Mouse (Mus musculus) erythroblast, embryonic 14.5 days (primary cell): ENCODE measurements at regions not wholly inside any gene's neighbourhood (a gene's known extent, or its start where the extent isn't known, plus 50 kb on each side); places are given as distances from the start of the nearest gene placed in this dataset.

ENCODE experiments used
- H3K27me3 ChIP-seq: 2 replicates; pipeline ENCODE4 v1.6.1; 2012; ENCODE audit warnings: inconsistent platforms; ENCODE audit not compliant: control insufficient read depth
- H3K36me3 ChIP-seq: 2 replicates; pipeline ENCODE4 v1.6.1; 2012; ENCODE audit warnings: mild to moderate bottlenecking, inconsistent platforms; ENCODE audit not compliant: control insufficient read depth
- H3K4me1 ChIP-seq: 2 replicates; pipeline ENCODE4 v1.6.1; 2012; ENCODE audit warnings: inconsistent platforms; ENCODE audit not compliant: control insufficient read depth
- H3K4me3 ChIP-seq: replicated peaks from 2 replicates; pipeline ENCODE3; 2012; ENCODE audit warnings: moderate library complexity, mild to moderate bottlenecking, inconsistent platforms
- H3K9me3 ChIP-seq: 2 replicates; pipeline ENCODE4 v1.6.1; 2012; ENCODE audit warnings: low read length, inconsistent platforms, mixed read lengths; ENCODE audit not compliant: control insufficient read depth
- GATA1 ChIP-seq: IDR thresholded peaks from 2 replicates; pipeline ENCODE4 v1.6.1; 2012; ENCODE audit warnings: low read length, inconsistent platforms, mixed read lengths
- TAL1 ChIP-seq: IDR thresholded peaks from 3 replicates; pipeline ENCODE4 v1.6.1; 2012; ENCODE audit warnings: low read length, inconsistent platforms, mixed read lengths

GRCm38 (mm10) chr10:66923947-66924346 lies 172.0 kb upstream of the Jmjd1c start:
- Histone ChIP-seq H3K36me3 (no peaks in the 10 kb centered on the region), H3K4me1 (no peaks in the 10 kb centered on the region), H3K4me3 (no peak overlapping the region), H3K27me3 (peaks cover 10% of the 10 kb centered on the region; the same call in 1 of the 2 replicates), H3K9me3 (no peaks in the 10 kb centered on the region)
- TF ChIP-seq TAL1 (no peak), GATA1 (no peak)

- Histone ChIP-seq H3K4me3 (no peak overlapping the region), H3K27me3 (peaks cover 10% of the 10 kb centered on the region; the same call in 1 of the 2 replicates)
Measured at GRCm38 (mm10) chr10:66924418-66924817, 171.5 kb upstream of the Jmjd1c start.

GRCm38 (mm10) chr10:66925553-66926127 lies 170.3 kb upstream of the Jmjd1c start:
- H3K9me3 ChIP-seq: no peaks in the 10 kb centered on the region
- no peaks in the 10 kb centered on the region for H3K36me3 ChIP-seq
- peaks cover 7% of the 10 kb centered on the region; the same call in 1 of the 2 replicates for H3K27me3 ChIP-seq
- H3K4me3 ChIP-seq: no peak overlapping the region
- TF ChIP-seq GATA1 (no peak), TAL1 (no peak)
- no peaks in the 10 kb centered on the region for H3K4me1 ChIP-seq

More at GRCm38 (mm10) chr10:66924418-66924817, 171.5 kb upstream of the Jmjd1c start:
- H3K4me1 ChIP-seq: no peaks in the 10 kb centered on the region
- H3K9me3 ChIP-seq: no peaks in the 10 kb centered on the region
- TF ChIP-seq GATA1: no peak
- no peak for TF ChIP-seq TAL1
- H3K36me3 ChIP-seq: no peaks in the 10 kb centered on the region

GRCm38 (mm10) chr10:66927651-66928050 lies 168.3 kb upstream of the Jmjd1c start:
- no peak for TF ChIP-seq GATA1
- H3K9me3 ChIP-seq: no peaks in the 10 kb centered on the region
- no peaks in the 10 kb centered on the region for H3K4me1 ChIP-seq
- no peak overlapping the region for H3K4me3 ChIP-seq
- no peaks in the 10 kb centered on the region for H3K27me3 ChIP-seq
- H3K36me3 ChIP-seq: no peaks in the 10 kb centered on the region

GRCm38 (mm10) chr10:66928211-66928990 lies 167.5 kb upstream of the Jmjd1c start:
- no peaks in the 10 kb centered on the region for H3K9me3 ChIP-seq
- no peak for TF ChIP-seq TAL1
- no peak for TF ChIP-seq GATA1
- no peak overlapping the region for H3K4me3 ChIP-seq
- no peaks in the 10 kb centered on the region for H3K4me1 ChIP-seq
- no peaks in the 10 kb centered on the region for H3K36me3 ChIP-seq
- no peaks in the 10 kb centered on the region for H3K27me3 ChIP-seq

- H3K4me3 ChIP-seq: no peak overlapping the region
- TF ChIP-seq TAL1 (no peak), GATA1 (no peak)
- no peaks in the 10 kb centered on the region for H3K4me1 ChIP-seq
- no peaks in the 10 kb centered on the region for H3K36me3 ChIP-seq
- H3K9me3 ChIP-seq: no peaks in the 10 kb centered on the region
- H3K27me3 ChIP-seq: no peaks in the 10 kb centered on the region
Measured at GRCm38 (mm10) chr10:66930563-66930962, 165.4 kb upstream of the Jmjd1c start.

GRCm38 (mm10) chr10:66931505-66931904 lies 164.4 kb upstream of the Jmjd1c start:
- H3K36me3 ChIP-seq: no peaks in the 10 kb centered on the region
- no peak for TF ChIP-seq TAL1
- TF ChIP-seq GATA1: no peak
- H3K9me3 ChIP-seq: no peaks in the 10 kb centered on the region
- no peak overlapping the region for H3K4me3 ChIP-seq
- no peaks in the 10 kb centered on the region for H3K27me3 ChIP-seq
- no peaks in the 10 kb centered on the region for H3K4me1 ChIP-seq

- H3K36me3 ChIP-seq: no peaks in the 10 kb centered on the region
- TF ChIP-seq GATA1: no peak
- no peak for TF ChIP-seq TAL1
Measured at GRCm38 (mm10) chr10:66932544-66932943, 163.4 kb upstream of the Jmjd1c start.

GRCm38 (mm10) chr10:66933689-66934088 lies 162.2 kb upstream of the Jmjd1c start:
- Histone ChIP-seq H3K9me3 (no peaks in the 10 kb centered on the region), H3K4me3 (no peak overlapping the region), H3K27me3 (no peaks in the 10 kb centered on the region), H3K4me1 (no peaks in the 10 kb centered on the region), H3K36me3 (no peaks in the 10 kb centered on the region)
- TF ChIP-seq GATA1 (no peak), TAL1 (no peak)

More at GRCm38 (mm10) chr10:66932544-66932943, 163.4 kb upstream of the Jmjd1c start:
- H3K4me1 ChIP-seq: no peaks in the 10 kb centered on the region
- no peak overlapping the region for H3K4me3 ChIP-seq
- no peaks in the 10 kb centered on the region for H3K9me3 ChIP-seq
- H3K27me3 ChIP-seq: no peaks in the 10 kb centered on the region
